Mouse (Mus musculus) C2C12 (cell line): Measurements from ENCODE around the gene Dcun1d4.

Source experiments
- CTCF ChIP-seq: IDR thresholded peaks from one replicate; pipeline ENCODE4 v1.5.1; 2011; ENCODE audit not compliant: control insufficient read depth, insufficient read depth, insufficient read length
- MAX ChIP-seq: IDR thresholded peaks from one replicate; pipeline ENCODE4 v1.6.1; 2011; ENCODE audit warnings: mild to moderate bottlenecking, control low read depth
- MYOD1 ChIP-seq: IDR thresholded peaks from one replicate; pipeline ENCODE4 v1.6.1; 2011; ENCODE audit warnings: low read depth; ENCODE audit not compliant: control insufficient read depth, insufficient read length

DNA sequence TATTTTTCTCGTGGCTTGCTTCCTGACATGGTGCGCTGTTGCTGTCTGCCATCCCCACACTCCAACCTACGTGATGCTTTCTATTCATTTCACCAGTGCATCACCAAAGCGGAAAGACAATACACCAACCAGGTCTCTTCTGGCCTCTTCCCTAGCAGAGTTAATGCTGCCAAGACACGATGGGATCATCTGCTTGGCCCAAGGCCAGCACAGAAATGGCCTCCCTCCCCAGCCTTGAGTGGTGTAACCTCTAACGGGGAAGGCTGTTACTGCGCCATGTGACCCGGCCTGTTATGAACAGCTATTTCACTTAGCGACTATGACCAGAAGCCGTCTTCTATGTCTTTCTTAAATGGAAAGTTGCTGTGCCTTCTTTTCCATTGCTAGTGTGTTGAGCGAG, 73.1 kb downstream of the Dcun1d4 start:
- TF ChIP-seq CTCF (no peak), MAX (no peak), MYOD1 (no peak)
